Mouse (Mus musculus) cerebellum, postnatal 4 days (tissue): ENCODE measurements around the gene Rft1.

Source experiments
- DNase-seq, 2 experiments: peaks; one replicate each; pipeline ENCODE4 v3.0.0; 2022; ENCODE audit warnings: low spot score in 2 of 2, mixed read lengths in 1 of 2

Gene Rft1

GRCm38 (mm10) chr14:30731896-30732295, 77.7 kb downstream of the Rft1 start:
- DNase-seq: no peak

DNA sequence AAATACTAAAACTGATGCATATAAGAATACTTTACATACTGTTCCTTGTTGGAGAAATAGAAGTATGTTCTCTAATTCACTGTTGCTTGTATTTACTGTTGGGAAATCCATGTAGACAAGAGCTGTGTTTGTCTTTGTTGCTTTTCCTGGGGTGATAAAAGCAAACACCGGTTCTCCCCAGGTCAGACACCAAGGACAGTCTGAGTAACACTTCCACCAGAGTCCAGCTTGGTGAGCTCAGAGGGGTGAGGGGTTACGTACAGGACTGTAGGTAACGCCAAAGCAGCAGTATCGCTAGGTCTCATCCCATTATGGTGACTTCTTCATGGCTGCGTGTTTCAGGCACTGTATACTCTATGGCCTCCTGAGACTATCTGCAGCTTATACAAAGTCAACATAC, 80.5 kb downstream of the Rft1 start:
- DNase-seq: no peak

GRCm38 (mm10) chr14:30735810-30736209, 81.7 kb downstream of the Rft1 start:
- no peak for DNase-seq

- no peak for DNase-seq
These were observed 82.3 kb downstream of the Rft1 start for GRCm38 (mm10) chr14:30736413-30736812.
